Mouse (Mus musculus) CD8-positive naive resting alpha-beta T cell, adult 2 months (primary cell): ENCODE data around the gene Galnt18.

Source experiments
- DNase-seq, 2 experiments: peaks; one replicate each; pipeline ENCODE4 v3.0.0; 2022; ENCODE audit warnings: low read depth in 2 of 2, low spot score in 2 of 2

Galnt18 gene

DNA sequence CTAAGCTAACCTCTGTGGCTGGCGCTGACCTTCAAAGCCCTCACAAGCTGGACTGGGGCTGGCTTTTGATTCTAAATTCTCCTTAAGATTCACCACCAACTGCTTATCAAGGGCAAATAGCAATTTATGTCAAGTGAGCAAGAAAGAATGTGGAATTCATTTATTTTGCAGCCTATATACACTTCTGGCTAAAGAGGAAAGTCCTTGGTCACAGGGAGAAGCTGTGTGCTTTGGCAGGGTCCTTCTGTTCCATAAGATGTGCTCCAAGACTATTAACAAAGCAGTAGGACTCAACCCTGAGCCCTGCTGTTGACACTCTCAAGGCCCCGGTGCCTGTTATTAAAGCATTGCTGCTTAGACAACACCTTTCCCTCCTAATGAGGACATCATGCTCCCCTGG lies 7.4 kb downstream of the Galnt18 start:
- no peak for DNase-seq

DNA sequence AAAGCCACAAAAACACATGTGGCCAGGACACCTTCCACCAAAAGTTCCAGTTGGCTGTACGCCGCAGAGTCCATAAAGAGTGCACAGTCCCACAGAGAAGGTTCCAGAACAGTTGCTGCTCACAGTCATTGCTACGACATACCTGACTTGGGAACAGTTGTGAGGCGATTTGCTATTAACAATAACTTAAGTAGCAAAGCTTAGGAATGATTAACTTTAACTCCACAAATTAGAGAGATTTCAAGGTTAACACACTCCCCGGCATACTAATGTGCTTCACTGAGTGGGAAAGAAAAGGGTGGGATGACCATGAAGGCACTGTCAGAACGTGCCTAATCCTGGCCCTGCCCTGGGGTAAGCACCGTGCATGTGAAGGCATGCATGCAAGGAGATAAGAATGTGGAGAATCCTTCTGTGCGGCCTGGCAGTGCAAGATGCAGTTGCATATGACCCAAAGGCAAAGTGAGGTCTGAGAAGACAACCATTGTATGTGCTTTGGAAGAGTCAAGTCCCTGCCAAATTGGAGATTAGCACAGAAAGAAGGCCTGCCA lies 8.5 kb downstream of the Galnt18 start:
- no peak for DNase-seq

DNA sequence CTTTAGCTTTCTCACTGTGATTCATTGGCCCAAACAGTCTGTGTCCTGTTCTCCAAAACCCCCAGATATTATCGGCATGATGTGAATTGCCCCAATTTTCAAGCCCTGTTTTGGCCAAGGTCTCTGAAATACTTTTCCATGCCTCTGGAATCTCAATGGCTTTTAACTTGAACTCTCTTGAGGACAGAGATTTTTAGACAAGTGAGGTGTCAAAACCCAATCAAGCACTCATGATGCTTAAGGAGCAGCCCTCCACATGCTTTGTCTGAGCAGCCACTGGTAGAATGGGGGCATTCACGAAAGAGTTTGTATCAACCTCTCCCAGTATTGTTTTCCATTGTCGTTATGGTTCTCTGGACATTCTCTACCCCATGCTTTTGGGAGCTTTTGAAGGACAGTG lies 9.2 kb downstream of the Galnt18 start:
- DNase-seq: no peak

DNA sequence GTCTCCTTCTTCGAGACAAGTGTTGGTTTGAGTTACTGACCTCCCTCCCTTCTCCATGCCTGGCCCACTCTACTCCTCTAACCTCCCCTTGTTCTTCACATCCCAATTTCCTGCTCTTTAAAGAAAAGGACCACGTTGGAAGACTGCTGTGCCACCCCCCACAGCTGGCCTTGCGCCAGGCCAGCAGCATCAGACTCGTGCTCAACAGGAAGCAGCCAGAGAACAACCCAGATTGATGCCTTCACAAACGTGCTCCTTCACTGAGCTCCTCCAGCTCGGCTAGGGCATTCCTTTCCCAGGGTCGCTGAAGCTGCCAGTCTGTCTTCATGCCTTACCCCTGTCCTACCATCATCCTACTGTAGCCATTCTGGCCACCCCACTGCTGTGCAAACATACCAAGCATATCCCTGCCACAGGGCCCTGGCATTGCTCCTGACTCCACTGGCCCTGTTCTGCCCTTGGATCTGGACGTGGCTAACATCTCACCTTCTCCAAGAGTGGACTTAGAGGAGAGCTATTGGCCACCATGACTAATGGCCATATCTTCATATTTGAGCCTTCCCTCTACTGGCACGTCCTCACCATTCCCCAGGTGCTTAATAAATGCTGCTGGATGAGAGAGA lies 13.5 kb downstream of the Galnt18 start:
- DNase-seq: no peak

DNA sequence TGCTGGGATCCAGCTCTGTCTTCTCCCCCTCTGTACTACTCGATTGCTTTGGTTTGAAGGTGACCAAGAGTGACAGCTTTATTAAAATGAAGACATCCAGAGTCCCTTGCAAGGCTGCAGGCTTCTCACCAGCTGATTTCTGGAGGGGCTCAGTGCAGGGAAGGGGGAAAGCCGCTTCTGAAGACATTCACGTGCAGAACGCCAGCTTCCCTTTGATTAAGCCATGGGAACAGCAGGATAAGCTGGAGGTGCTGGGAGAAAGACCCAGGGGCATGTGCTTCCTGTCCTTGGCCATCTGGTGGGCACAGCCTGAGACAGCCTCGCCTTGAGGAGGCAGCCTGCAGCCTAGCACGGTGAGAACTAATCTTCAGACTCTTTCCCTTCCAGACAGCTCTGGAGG lies 17.0 kb downstream of the Galnt18 start:
- DNase-seq: no peak

DNA sequence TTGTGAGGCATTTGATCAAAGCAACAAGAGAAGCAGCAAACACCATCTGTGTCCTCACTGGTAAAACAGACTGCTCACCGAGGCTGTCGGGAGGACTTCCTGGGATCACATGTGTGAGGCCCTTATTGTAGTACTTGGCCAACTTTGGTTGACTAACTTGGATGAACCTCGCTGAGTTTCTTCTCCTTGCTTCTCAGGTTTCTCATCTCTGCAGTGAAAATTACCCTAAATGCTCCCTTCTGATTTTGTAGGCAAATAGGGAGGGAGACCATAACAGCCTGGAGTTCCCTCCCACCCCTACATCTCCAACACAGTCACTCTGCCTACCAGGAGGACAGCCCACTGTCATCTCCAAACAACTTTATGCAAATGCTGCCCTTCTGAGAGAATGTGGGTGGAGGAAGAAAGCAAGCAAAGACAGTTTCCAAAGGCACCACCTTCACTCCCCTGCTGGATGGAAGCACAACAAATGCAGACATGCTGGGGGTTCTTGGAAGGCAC lies 31.2 kb downstream of the Galnt18 start:
- DNase-seq: no peak

DNA sequence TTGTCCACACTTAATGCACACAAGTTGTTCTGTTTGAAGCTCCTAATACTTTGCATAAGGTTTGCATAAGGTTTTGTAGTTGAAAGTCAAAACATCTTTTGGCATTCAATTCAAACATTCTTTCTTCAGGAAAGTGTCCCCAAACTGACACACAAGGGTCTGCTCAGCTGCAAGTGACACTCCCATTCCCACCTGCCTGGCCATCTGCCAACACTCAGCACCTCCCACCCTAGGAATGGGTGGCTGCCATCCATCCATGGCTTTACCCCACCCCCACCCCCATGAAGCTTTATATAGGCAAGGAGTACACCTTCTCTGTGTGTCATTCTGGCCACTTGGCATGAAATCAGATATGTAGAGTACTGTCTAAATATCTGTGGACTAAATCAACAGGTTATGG lies 35.0 kb downstream of the Galnt18 start:
- DNase-seq: no peak

DNA sequence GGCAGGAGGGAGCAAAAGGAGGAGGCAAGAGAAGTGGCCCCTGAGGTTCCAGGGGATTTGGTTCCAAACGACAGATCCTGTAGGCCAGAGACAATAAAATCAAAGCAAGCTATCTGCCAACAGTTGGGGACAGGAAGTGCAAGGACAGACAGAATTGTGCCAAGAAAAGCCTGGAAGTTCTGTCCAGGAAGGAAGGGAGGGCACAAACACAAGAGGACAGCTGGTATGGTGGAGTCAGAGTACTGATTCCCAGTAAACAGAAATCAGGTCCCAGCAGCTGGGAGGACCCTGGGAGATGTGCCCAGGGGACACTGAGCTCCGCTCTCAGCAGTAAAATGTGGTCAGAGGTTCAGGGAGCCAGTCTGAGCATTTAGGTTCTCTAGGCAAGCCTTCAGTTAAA lies 38.2 kb downstream of the Galnt18 start:
- no peak for DNase-seq

DNA sequence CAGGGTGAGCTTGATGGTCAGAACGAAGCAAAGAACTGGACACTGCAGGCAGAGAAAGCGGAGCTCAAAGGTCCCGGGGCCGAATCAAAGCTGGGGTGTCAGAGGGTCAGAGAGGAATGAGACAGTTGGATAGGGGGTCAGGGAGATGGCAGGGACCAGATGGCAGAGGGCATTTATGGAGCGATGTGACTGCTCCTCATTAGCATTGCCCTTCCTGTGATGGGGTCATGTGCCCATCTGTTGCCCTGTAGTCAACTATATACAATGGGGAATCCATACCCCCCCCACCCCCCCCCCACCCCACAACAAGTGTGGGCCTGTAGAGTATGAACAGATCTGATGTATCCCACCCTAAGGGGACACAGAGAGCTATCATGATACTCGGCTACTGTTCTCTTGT lies 39.7 kb downstream of the Galnt18 start:
- no peak for DNase-seq

DNA sequence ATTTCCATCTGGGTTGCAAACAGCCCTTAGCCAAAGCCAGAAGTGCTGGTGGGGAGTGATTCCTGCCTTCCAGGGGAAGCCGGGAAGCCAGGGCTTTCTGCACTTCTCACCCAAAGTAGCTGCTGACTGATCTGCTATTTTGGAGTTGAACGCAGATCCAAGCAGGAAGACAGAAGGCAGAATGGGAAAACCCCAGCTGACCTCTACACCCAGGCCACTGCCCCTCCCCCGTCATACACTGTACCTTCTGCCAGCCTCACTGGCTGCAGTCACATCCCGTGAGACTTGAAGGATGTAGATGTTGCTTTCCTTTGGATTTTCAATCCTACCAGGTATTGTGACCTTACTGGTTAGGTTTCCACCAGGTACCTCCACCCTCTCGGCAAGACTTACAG lies 40.4 kb downstream of the Galnt18 start:
- DNase-seq: no peak

DNA sequence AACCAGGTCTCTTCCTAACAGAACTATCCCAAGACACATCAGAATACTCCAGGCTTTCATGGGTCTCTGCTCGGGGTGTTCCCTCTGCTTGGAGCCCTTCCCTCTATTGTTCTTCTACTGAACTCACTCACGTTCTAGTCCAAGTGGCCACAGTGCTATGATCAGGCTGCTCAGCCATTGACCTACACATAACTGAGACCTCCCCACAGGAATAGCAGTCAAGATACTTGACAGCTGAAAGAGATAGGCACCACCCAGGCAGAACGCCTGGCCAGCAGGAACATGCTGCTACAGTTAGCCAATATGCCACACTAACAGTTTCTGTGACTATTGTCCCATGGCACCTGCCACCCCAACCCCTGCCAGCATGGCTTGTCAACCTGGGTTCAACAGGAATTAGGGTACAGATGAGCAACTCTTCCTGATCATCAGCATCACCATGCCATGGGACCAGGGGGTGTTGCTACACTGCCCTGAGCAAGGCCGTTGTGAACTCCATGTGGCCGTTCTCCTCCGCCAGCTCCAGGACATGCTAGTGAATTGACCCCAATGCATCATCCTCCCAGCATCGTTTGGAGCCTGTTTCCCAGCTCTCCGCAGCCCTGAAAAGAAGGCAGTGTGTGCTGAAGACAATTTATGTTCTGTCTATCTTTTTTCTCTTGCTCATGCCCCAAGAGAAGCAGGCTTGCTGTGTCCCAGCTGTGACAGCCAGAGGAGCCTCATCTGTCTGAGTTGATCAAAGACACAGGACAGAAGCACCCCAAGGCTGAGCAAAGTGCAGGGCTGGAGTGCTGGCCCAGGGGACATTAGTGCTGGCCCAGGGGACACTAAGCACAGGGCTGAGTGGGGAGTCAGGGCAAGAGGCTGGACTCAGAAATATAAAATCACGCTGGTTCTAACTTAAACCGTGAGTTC lies 41.1 kb downstream of the Galnt18 start:
- DNase-seq: no peak

DNA sequence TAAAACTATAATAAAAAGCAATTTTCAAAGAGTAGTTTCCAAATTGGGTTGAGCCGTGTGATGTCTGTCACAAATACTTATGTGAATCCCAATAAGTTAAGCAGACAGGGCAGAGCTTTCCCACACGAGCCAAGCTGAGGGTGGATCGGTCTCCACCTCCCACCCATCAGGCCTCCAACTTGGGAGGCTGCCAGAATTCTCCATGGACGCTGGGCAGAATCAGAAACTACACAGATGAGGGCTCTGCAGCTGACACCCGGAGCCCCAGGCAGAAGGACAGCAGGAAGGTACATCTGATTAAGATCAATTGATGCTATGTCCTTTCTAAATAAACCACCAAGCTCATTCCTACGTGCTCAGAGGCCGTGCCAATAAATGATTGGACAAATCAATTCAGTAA lies 42.4 kb downstream of the Galnt18 start:
- DNase-seq: no peak

DNA sequence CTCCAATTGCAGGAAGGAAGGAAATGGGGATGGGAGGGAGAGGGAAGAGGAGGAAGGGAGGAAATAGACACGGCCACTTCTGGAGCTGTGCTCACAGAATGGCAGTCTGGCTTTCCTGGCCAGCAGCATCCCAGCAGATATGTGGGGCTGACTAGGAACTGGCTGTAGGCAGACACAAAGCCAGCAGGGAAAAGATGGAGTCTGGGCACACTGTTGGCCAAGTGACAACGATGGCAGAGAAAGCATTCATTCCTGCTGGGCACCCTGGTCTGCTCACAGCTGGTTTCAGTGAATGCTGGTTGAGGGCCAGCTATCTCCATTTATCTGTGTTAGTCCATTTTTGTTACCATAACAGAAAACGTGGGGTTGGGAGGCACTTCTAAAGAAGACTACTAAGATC lies 43.4 kb downstream of the Galnt18 start:
- DNase-seq: no peak

DNA sequence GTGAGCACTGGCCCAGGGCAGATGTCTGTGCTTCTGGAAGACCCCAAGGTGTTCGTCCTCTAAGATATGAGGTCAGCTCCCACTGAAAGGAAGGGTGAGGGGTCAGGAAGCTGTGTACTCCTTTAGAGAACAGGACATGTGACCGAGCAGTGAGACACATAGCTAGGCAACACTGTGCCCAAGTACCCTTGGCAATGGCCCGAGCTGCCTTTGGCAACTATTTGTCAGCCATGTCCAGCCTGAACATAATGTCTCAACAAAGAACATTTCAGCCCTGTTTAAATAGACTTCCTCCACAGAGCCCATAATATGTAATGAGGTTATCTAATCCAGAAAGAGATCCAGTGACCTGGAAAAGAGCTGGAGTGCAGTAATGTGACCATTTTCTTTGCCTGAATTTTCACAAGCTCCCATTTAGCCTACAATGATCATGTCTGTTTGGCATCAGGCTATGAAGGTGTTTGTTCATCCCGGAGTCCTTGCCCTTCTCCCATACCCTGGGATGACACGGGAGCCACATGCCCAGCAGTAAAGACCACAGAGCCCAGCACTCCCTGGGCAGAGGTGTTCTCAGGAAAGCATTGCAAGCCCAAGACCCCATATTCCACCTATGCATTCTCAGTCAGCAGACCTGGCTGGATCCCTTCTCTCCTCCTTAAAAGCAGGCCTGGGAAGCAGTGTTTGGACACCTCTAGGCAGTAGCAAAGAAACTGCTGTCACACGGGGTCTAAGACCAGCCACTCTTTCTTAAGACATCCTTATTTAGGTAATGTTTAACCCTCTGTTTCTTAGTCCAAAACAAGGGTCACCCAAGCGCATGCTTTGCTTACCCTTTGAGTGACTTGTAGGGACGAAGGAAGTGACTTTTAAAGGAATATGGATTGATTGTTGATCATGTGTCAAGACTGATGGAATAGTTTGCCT lies 49.2 kb downstream of the Galnt18 start:
- no peak for DNase-seq

DNA sequence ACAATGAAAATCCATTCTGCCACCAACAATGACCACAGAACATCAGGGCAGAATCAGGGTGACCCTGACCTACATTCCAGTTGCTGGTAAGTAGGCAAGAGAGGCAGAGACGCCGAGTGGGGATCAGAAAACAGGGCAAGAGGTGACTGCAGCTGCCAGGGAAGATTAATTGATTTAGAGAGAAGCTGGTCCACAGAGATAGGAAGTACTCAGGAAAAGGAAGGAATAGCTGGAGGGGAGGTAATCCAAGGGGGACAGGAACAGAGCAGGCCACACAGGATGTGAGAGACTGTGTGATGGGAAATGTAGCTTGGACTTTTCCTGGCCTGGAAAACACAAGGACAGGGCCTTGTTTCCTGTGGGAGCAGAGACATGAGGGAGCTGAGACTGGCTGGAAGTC lies 52.8 kb downstream of the Galnt18 start:
- DNase-seq: no peak

DNA sequence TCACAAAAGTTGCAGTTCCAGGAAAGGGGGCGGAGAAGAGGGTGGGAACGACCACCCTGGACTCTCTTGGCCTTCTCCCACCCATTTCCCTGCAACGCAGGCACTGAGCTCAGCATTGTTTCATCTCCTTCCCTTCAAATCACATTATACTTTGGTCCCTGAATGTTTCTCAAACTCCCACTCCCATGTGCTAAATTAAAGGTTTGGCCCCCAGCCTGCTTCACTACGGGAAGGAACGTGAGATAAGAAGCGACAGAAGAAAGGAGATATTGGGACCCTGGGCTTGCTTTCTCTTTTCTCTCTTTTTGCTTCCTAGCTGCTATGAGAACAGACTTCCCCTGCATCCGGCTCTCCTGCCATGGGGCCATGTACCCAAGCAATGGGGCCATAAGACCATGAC lies 55.0 kb downstream of the Galnt18 start:
- no peak for DNase-seq

DNA sequence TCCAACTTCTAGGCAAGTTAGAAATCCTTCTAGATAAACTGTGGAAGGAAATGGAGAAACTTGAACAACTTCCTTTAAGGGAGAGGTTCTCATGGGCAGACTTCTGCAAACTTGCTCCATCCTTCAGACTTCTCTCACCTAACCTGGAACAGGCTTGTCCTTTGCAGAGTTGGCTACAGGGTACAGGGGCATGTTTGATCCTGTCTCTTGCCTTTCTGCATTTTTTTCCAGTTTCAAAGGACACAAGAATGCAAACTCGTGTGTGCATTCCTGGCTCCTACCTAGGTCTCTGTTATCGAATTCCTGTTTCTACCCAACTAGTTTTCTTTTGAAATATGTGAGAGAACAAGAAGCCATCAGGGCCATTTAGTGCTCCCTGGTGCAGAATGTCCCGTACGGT lies 55.8 kb downstream of the Galnt18 start:
- DNase-seq: no peak

DNA sequence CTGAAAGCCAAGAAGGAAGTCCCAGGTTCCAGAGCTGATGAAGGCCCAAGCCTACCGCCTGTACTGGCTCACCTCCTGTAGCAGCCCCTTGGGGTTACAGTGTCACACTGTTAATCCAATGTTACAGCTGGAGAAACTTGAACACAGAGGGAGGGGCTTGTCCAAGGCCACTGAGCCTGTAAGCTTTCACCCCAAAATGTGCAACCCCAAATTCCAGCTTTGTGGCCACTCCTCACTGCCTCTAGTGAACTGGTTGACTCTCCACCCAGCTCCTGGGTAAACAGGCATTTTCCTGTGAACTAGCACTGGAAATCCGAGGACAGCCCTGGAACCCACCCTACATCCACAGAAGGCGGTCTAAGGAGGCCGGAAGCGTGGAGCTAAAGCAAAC lies 58.5 kb downstream of the Galnt18 start:
- no peak for DNase-seq

DNA sequence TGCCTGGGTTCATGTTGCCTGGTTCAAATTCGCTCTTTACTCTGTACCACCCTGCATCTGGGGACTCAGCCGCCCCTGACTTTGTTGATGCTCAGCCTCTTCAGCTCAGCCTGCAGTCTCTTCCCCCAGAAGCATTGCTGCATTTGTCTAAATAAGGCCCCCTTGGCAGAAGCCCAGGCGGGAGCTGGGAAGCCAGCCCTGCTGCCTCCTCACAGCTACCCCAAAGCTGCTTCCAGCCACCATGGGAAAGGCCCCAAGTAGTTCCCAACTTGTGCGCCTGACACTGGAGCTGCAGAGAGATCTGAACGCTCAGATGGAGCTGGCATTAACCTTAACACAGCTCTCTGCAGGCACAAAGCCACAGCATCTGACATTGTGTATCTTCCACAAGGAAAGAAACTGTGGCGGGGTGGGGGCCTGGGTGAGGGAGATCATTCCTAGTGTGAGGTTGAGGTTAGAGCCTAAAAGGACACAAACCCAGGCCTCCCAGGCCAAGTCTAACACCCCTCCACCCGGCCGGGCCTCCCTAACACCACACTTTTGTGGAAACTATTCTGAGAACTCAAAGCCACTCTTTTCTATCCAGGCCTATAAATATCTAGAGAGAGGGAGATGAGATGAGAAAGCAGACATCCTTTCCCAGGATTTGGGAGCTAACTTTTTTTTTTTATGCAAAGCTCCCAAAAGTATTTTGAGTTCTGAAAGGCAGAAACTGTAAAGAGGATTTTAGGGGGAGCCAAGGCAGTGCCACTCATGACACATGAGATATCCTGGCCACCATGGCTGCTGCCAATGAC lies 59.1 kb downstream of the Galnt18 start:
- no peak for DNase-seq

DNA sequence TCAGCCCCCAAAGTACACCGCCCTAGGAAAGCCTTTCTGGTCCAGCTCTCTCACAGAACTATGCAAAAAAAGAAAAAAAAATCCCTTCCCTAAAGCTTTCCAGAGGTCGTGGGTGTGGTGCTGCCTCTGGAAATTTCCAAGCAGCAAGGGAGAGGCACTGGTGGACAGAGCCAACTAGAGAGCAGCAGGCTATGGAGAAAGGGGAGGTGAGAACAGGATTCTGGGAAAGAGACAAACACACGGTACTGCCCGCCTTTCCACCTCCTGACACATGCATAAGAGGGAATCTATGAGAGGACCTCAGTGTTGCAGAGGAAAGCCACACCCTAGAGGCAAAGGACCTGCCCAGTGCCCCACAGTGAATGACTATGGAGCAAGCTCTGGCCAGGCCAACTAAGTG lies 60.9 kb downstream of the Galnt18 start:
- no peak for DNase-seq
